Mouse (Mus musculus) layer of hippocampus, postnatal 14 days (tissue): Measurements from ENCODE around the gene Abca17. TPM values are rescaled to one million over a fixed set of nuclear protein-coding genes. Genes with fewer than 3 reads are reported as not detected.

Experiments
- DNase-seq, 2 experiments: peaks; one replicate each; pipeline ENCODE4 v3.0.0; 2021 to 2022; ENCODE audit warnings: low spot score in 2 of 2, mixed read lengths in 1 of 2
- microRNA-seq, 2 experiments: library from miRNA; unstranded; fragments of <30 nt; microRNA quantifications; one replicate each; pipeline ENCODE4 v1.2.0; 2021
- total RNA-seq, 2 experiments: library from RNA; stranded (reverse); gene quantifications; 2 replicates each; pipeline ENCODE4 v1.2.3; 2021

The Abca17 gene
- total RNA-seq, 2 experiments from 2014 or later: 1.3 to 1.8 TPM

DNA sequence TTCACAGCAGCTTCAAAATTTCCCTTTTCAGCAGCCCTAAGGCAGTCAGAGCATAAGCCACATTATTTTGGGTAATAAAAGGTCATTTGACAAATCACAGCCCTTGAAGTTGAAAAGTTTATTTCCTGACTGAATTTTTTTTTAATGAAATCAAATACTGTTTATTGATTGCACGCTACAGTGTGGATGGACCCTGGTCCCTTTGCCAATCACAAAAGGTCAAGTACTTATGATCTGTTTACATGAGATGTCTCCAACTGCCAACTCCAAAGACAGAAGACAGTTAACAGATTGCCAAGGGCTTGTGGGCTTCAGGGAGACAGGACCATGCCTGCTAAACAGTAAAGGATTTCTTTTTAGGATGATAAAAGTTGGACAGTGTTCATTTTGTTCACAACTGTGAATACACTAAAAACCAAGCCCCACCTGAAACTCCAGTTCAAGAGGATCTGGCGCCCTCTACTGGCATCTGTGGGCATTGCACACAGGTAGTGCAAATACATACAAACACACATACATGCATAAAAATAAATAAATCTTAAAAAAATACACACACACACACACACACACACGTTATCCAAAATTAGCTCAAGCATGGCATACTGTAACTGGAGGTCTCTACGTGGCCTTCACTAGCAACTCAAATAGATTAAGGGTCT is 107.4 kb downstream of the Abca17 start:
- DNase-seq: no peak

- DNase-seq: no peak
Measured at GRCm38 (mm10) chr17:24236921-24237320, 113.9 kb downstream of the Abca17 start.

DNA sequence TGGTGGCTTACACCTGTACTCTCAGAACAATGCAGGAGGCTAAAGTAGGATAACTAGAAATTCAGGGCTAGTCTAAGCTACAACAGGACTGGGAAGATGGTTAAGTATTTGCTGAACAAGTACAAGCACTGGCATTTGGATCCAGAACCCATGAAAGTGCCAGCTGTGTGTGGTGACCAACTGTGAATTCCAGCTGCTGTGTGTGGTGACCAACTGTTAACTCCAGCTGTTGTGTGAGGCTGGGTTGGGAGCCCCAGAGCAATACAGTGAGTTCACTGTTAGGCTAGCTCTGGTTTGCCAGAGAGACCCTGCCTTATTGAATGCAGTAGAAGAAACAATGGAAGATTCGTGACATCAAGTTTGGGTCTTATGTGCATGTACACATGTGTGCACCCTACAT is 114.4 kb downstream of the Abca17 start:
- no peak for DNase-seq

DNA sequence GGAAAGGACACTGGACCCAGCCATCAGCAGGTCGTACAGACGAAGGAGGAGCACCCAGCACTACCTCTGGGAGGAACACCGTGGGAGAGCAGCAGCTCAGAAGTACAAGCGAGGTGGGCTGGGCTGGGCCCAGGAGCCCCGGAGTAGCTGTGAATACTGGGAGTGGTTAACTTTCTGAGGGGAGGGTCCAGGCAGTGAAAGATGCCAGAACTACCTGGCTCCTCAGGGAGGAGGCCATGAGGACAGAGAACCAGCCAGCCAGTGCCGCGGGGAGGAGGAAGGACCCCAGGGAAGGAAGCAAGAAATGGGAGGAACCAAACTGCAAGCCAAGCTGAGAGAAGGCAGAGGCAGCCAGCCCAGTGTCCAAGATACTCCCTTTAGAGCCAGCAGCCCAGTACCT is 122.9 kb downstream of the Abca17 start:
- DNase-seq: no peak

DNA sequence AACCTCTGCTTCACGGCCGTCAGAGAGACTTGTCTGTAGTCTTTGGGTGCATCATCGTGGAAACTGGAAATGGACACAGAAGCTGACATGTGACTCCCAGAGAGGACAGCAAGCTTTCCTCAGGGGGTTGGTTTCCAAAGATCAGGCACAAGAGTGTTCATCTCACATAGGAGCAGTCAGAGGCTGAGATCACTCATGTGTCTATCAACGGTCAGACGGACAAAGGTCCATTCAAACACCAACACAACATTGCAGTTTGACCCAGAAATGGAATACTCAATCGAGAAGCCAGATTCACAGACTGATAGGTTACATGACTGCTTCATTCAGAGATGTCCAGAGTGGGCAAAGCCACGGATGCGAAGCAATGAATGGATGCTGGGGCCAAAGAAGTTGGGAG is 124.1 kb downstream of the Abca17 start:
- DNase-seq: no peak

- DNase-seq: no peak
Measured at GRCm38 (mm10) chr17:24225851-24226250, 125.0 kb downstream of the Abca17 start.

- DNase-seq: no peak
Measured at GRCm38 (mm10) chr17:24224741-24225140, 126.1 kb downstream of the Abca17 start.

DNA sequence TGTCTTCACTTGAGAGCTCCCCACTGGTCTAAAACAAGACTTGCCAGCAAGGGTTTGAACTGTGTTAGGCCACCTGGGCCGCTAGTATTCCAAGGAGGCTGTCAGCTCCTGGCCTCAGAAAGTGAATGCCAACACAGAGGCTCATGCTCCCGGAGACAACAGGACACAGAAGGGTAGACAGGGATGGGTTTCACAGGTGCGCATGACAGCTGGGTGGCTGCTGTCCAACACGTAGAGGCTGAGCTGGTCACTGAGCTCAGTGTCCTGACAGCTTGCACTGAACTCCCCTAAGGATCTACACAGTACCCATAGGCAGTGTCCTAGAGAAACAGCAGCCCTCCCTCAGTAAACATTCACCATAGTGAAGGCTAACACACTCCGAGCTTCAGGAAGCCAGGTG is 127.4 kb downstream of the Abca17 start:
- DNase-seq: no peak

DNA sequence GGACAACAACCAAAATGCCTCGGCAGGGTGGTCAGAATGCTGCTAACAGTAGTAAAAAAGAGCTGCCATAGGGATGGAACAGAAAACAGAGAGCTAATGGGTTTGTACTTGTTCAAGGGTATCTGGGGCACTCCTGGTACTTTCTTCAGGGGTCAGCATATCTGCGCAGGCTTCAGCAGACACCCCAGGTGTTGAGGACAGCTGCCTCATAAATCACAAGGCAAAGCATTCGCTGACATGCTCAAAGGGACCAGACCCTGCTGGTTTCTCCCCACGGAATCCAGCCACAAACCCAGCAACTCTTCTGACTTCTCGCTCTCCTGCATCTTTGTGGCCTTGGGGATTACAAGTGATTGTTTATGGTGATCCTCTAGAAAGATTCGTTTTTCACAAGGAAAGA is 128.2 kb downstream of the Abca17 start:
- no peak for DNase-seq

- DNase-seq: peak; percentile 83 to 94
Measured at GRCm38 (mm10) chr17:24220435-24221411, 130.1 kb downstream of the Abca17 start, which contains the start of gene Tedc2. Gene Tedc2, minus strand, starts transcription at chr17:24220851.

- no peak for DNase-seq
Measured at GRCm38 (mm10) chr17:24216836-24217235, 134.0 kb downstream of the Abca17 start.

Small RNA genes lying within 50 kb of the gene (microRNA-seq; reads per million reads assigned to microRNA genes)
- 0 reads per million in 2 experiments for gene Gm24427
- gene Mir5134: 0.85 to 2.7 reads per million in 2 experiments
- 0 reads per million in 2 experiments for gene Mir6965

Other genes starting within 250 kb of the Abca17 start
- gene Pdpk1, start 200.1 kb downstream of the Abca17 start, total RNA-seq: 100 to 1,000 TPM; 102 to 107 TPM
- gene Amdhd2, start 187.3 kb downstream of the Abca17 start, total RNA-seq: 10 to 100 TPM; 27.4 to 33.7 TPM
- 1,000 to 10,000 TPM; 1,388 to 1,424 TPM for gene Atp6v0c, start 181.4 kb downstream of the Abca17 start, total RNA-seq
- gene Tbc1d24, start 145.5 kb downstream of the Abca17 start, total RNA-seq: 10 to 100 TPM; 71.1 to 75.8 TPM
- gene Ntn3, start 141.5 kb downstream of the Abca17 start, total RNA-seq: 10 to 100 TPM; 12.3 to 12.4 TPM
- 10 to 100 TPM; 10.0 to 10.2 TPM for gene Tedc2, start 130.2 kb downstream of the Abca17 start, total RNA-seq
- gene Ccnf, start 99.6 kb downstream of the Abca17 start, total RNA-seq: 1 to 10 TPM; 5.9 to 8.2 TPM
- 100 to 1,000 TPM; 102 to 104 TPM for gene Abca3, start 882 bp upstream of the Abca17 start, total RNA-seq
- 100 to 1,000 TPM; 133 to 141 TPM for gene Rnps1, start 63.5 kb upstream of the Abca17 start, total RNA-seq
- gene Eci1, start 75.6 kb upstream of the Abca17 start, total RNA-seq: 10 to 100 TPM; 25.4 to 28.0 TPM
- gene Dnase1l2, start 92.0 kb upstream of the Abca17 start, total RNA-seq: 1 to 10 TPM; 5.2 to 8.1 TPM
- gene E4f1, start 119.2 kb upstream of the Abca17 start, total RNA-seq: 10 to 100 TPM; 27.8 to 32.3 TPM
- gene Pgp, start 119.3 kb upstream of the Abca17 start, total RNA-seq: 10 to 100 TPM; 71.8 to 73.5 TPM
- gene Bricd5, start 122.8 kb upstream of the Abca17 start, total RNA-seq: 1 to 10 TPM; 1.0 to 2.1 TPM
- gene Mlst8, start 128.0 kb upstream of the Abca17 start, total RNA-seq: 10 to 100 TPM; 30.7 to 32.1 TPM
- gene Caskin1, start 137.5 kb upstream of the Abca17 start, total RNA-seq: 100 to 1,000 TPM; 155 to 161 TPM
- gene Traf7, start 176.9 kb upstream of the Abca17 start, total RNA-seq: 10 to 100 TPM; 93.6 to 96.0 TPM
- 10 to 100 TPM; 60.1 to 69.3 TPM for gene Rab26, start 183.1 kb upstream of the Abca17 start, total RNA-seq
- gene Pkd1, start 198.8 kb upstream of the Abca17 start, total RNA-seq: 10 to 100 TPM; 71.1 to 85.9 TPM